Mouse (Mus musculus) layer of hippocampus, adult 8-10 months (tissue): ENCODE data around the gene Tcl1b3. TPM values are rescaled to one million over a fixed set of nuclear protein-coding genes. Genes with fewer than 3 reads are reported as not detected.

ENCODE experiments used
- DNase-seq, 2 experiments: peaks; one replicate each; pipeline ENCODE4 v3.0.0; 2022; ENCODE audit warnings: low spot score in 2 of 2
- total RNA-seq, 4 experiments: library from RNA; stranded (reverse); gene quantifications; 2 replicates each; pipeline ENCODE4 v1.2.4; 2022

Tcl1b3 gene
- total RNA-seq, 4 experiments from 2014 or later: not detected

GRCm38 (mm10) chr12:105224621-105225320, 33.9 kb downstream of the Tcl1b3 start:
- no peak for DNase-seq

- DNase-seq: no peak
These were observed 43.5 kb downstream of the Tcl1b3 start for GRCm38 (mm10) chr12:105234362-105234761.

GRCm38 (mm10) chr12:105235091-105235490, 44.2 kb downstream of the Tcl1b3 start:
- DNase-seq: no peak

GRCm38 (mm10) chr12:105239060-105239459, 48.2 kb downstream of the Tcl1b3 start:
- no peak for DNase-seq

Other genes starting within 250 kb of the Tcl1b3 start
- gene Syne3, start 181.2 kb upstream of the Tcl1b3 start, total RNA-seq: 1 to 10 TPM; 1.6 to 3.6 (median 2.1) TPM
- gene Glrx5, start 158.4 kb upstream of the Tcl1b3 start, total RNA-seq: 10 to 100 TPM; 41.0 to 46.7 (median 42.8) TPM
- not detected for gene Tcl1b2, start 45.0 kb upstream of the Tcl1b3 start, total RNA-seq
- not detected for gene Tcl1b1, start 31.4 kb upstream of the Tcl1b3 start, total RNA-seq
- not detected for gene Tcl1b5, start 14.7 kb upstream of the Tcl1b3 start, total RNA-seq
- gene Tcl1b4, start 10.9 kb downstream of the Tcl1b3 start, total RNA-seq: not detected
- not detected for gene Tcl1, start 31.8 kb downstream of the Tcl1b3 start, total RNA-seq
- 10 to 100 TPM; 13.1 to 15.3 (median 14.0) TPM for gene Tunar, start 142.8 kb downstream of the Tcl1b3 start, total RNA-seq